Mouse (Mus musculus) 416B (cell line): ENCODE results near the gene Fat3.

Experiments
- DNase-seq: peaks from one replicate; pipeline ENCODE4 v3.0.0; 2011; ENCODE audit warnings: low read depth

Fat3 gene

GRCm38 (mm10) chr9:16024706-16025105 lies 476.4 kb downstream of the Fat3 start:
- no peak for DNase-seq

GRCm38 (mm10) chr9:16014115-16014514 lies 487.0 kb downstream of the Fat3 start:
- no peak for DNase-seq

- no peak for DNase-seq
Observed at GRCm38 (mm10) chr9:16011382-16011781, 489.7 kb downstream of the Fat3 start.

GRCm38 (mm10) chr9:16007516-16007915 lies 493.6 kb downstream of the Fat3 start:
- no peak for DNase-seq

- DNase-seq: no peak
Observed at GRCm38 (mm10) chr9:16002991-16003390, 498.1 kb downstream of the Fat3 start.

GRCm38 (mm10) chr9:15994762-15995161 lies 506.3 kb downstream of the Fat3 start:
- no peak for DNase-seq

- no peak for DNase-seq
Observed at GRCm38 (mm10) chr9:15994177-15994576, 506.9 kb downstream of the Fat3 start.

- no peak for DNase-seq
Observed at GRCm38 (mm10) chr9:15992158-15992846, 508.8 kb downstream of the Fat3 start.

GRCm38 (mm10) chr9:15978317-15978716 lies 522.8 kb downstream of the Fat3 start:
- no peak for DNase-seq

- no peak for DNase-seq
Observed at GRCm38 (mm10) chr9:15976959-15977663, 524.0 kb downstream of the Fat3 start.

GRCm38 (mm10) chr9:15975999-15976398 lies 525.1 kb downstream of the Fat3 start:
- no peak for DNase-seq

- DNase-seq: no peak
Observed at GRCm38 (mm10) chr9:15972201-15972600, 528.9 kb downstream of the Fat3 start.

- DNase-seq: peak; percentile 1
Observed at GRCm38 (mm10) chr9:15971393-15971792, 529.7 kb downstream of the Fat3 start.

GRCm38 (mm10) chr9:15964198-15964597 lies 536.9 kb downstream of the Fat3 start:
- no peak for DNase-seq

GRCm38 (mm10) chr9:15962886-15963285 lies 538.2 kb downstream of the Fat3 start:
- DNase-seq: no peak

- no peak for DNase-seq
Observed at GRCm38 (mm10) chr9:15958224-15958787, 542.8 kb downstream of the Fat3 start.

- DNase-seq: no peak
Observed at GRCm38 (mm10) chr9:15957816-15958215, 543.3 kb downstream of the Fat3 start.

- DNase-seq: no peak
Observed at GRCm38 (mm10) chr9:15955147-15955782, 545.8 kb downstream of the Fat3 start.

- DNase-seq: no peak
Observed at GRCm38 (mm10) chr9:15954338-15954704, 546.8 kb downstream of the Fat3 start.

GRCm38 (mm10) chr9:15953585-15954337 lies 547.3 kb downstream of the Fat3 start:
- DNase-seq: no peak

GRCm38 (mm10) chr9:15948086-15948485 lies 553.0 kb downstream of the Fat3 start:
- DNase-seq: no peak

- no peak for DNase-seq
Observed at GRCm38 (mm10) chr9:15944182-15944581, 556.9 kb downstream of the Fat3 start.
